Mouse (Mus musculus) limb, embryonic 14.5 days (tissue): ENCODE data around the gene Stxbp1. TPM values are rescaled to one million over a fixed set of nuclear protein-coding genes. Genes with fewer than 3 reads are reported as not detected.

Experiments
- ATAC-seq: fragments of 200-750 bp; cut with Nextera tagmentation; 2 replicates; pipeline ENCODE4 v1.8.0; 2017; ENCODE audit warnings: low read depth, moderate number of reproducible peaks, moderate TSS enrichment; ENCODE audit not compliant: low FRiP score
- DNase-seq: peaks from one replicate; pipeline ENCODE4 v3.0.0-alpha.2; 2015; ENCODE audit warnings: low spot score
- H3K27ac ChIP-seq: fragments of 300-500 bp; sonication (generic); replicated peaks from 2 replicates; pipeline ENCODE4 v1.5.1; 2014; ENCODE audit warnings: low read depth, mild to moderate bottlenecking, low read length, moderate library complexity, mixed read lengths
- H3K27me3 ChIP-seq: fragments of 300-500 bp; sonication (generic); 2 replicates; pipeline ENCODE4 v1.6.1; 2014; ENCODE audit warnings: low read length, mixed read lengths; ENCODE audit not compliant: control insufficient read depth, insufficient read depth
- H3K36me3 ChIP-seq: fragments of 300-500 bp; sonication (generic); 2 replicates; pipeline ENCODE4 v1.6.1; 2014; ENCODE audit warnings: mild to moderate bottlenecking, low read length, moderate library complexity, mixed read lengths; ENCODE audit not compliant: control insufficient read depth, insufficient read depth
- H3K4me1 ChIP-seq: fragments of 300-500 bp; sonication (generic); 2 replicates; pipeline ENCODE4 v1.6.1; 2014; ENCODE audit warnings: antibody characterized with exemption, low read length, mixed read lengths; ENCODE audit not compliant: control insufficient read depth, insufficient read depth
- H3K4me2 ChIP-seq: fragments of 300-500 bp; sonication (generic); replicated peaks from 2 replicates; pipeline ENCODE4 v1.6.1; 2014; ENCODE audit warnings: low read depth, mild to moderate bottlenecking, low read length, moderate library complexity; ENCODE audit not compliant: severe bottlenecking
- H3K4me3 ChIP-seq: fragments of 300-500 bp; sonication (generic); replicated peaks from 2 replicates; pipeline ENCODE4 v1.5.1; 2014; ENCODE audit warnings: low read length
- H3K9ac ChIP-seq: fragments of 300-500 bp; sonication (generic); 2 replicates; pipeline ENCODE4 v1.6.1; 2014; ENCODE audit warnings: mild to moderate bottlenecking, low read depth, low read length, moderate library complexity; ENCODE audit not compliant: severe bottlenecking
- H3K9me3 ChIP-seq: fragments of 300-500 bp; sonication (generic); 2 replicates; pipeline ENCODE4 v1.6.1; 2016; ENCODE audit warnings: low read length; ENCODE audit not compliant: control insufficient read depth
- POLR2A ChIP-seq: fragments of 200-500 bp; IDR thresholded peaks from 2 replicates; pipeline ENCODE4 v1.8.0; 2012; ENCODE audit warnings: inconsistent platforms, mild to moderate bottlenecking, moderate library complexity, borderline replicate concordance; ENCODE audit not compliant: insufficient read depth, insufficient read length; ENCODE audit errors: extremely low read depth
- WGBS: fragments of 180-500 bp; shearing (Covaris S2); extraction: QIAGEN DNeasy Blood & Tissue Kit; methylation state at CpG from one replicate; pipeline ENCODE4 v1.1.7; 2014; 5-methylcytosine and 5-hydroxymethylcytosine counted together
- polyA plus RNA-seq, 2 experiments: library from polyadenylated mRNA; depleted of rRNA in 1 of 2; stranded (reverse) in 1 of 2; unstranded in 1 of 2; fragments of >200 nt; fragmentation: Nextera tagmentation in 1 of 2; extraction: Ambion mirVana in 1 of 2; gene quantifications; 2 replicates each; pipeline versions ENCODE4 v1.2.1 to v1.2.3; 2012 to 2014

Stxbp1 gene
- polyA plus RNA-seq, 2 experiments, result 15.8 to 22.2 TPM

GRCm38 (mm10) chr2:32874951-32875674 is 28.1 kb upstream of the Stxbp1 start:
- H3K27ac ChIP-seq, result peak overlapping the region; percentile 85
- no peaks in the 10 kb centered on the region for H3K27me3 ChIP-seq
- DNase-seq, result no peak
- peak overlapping the region; percentile 95 for H3K4me2 ChIP-seq
- peaks cover 39% of the 10 kb centered on the region for H3K4me1 ChIP-seq
- ATAC-seq, result no peak
- H3K9me3 ChIP-seq, result no peaks in the 10 kb centered on the region
- WGBS, result 8% methylated on average over 15 of the region's 15 CpGs
- peak overlapping the region; percentile 86 for H3K9ac ChIP-seq
- peak overlapping the region; percentile 88 for H3K4me3 ChIP-seq
- no peaks in the 10 kb centered on the region for H3K36me3 ChIP-seq
- no peak for TF ChIP-seq POLR2A

- Histone ChIP-seq H3K9ac (no peak overlapping the region), H3K9me3 (no peaks in the 10 kb centered on the region), H3K27ac (no peak overlapping the region), H3K27me3 (no peaks in the 10 kb centered on the region), H3K36me3 (no peaks in the 10 kb centered on the region), H3K4me1 (peaks cover 33% of the 10 kb centered on the region), H3K4me2 (no peak overlapping the region), H3K4me3 (no peak overlapping the region)
- 79% methylated on average over 3 of the region's 3 CpGs for WGBS
- ATAC-seq (no peak), DNase-seq (no peak)
- no peak for TF ChIP-seq POLR2A
Observed at GRCm38 (mm10) chr2:32874070-32874469, 27.0 kb upstream of the Stxbp1 start.

GRCm38 (mm10) chr2:32870275-32871100 is 23.4 kb upstream of the Stxbp1 start:
- Histone ChIP-seq H3K36me3 (no peaks in the 10 kb centered on the region), H3K27me3 (no peaks in the 10 kb centered on the region), H3K4me3 (no peak overlapping the region), H3K9me3 (no peaks in the 10 kb centered on the region), H3K4me1 (peaks cover 7% of the 10 kb centered on the region), H3K27ac (no peak overlapping the region), H3K4me2 (no peak overlapping the region), H3K9ac (no peak overlapping the region)
- no peak for TF ChIP-seq POLR2A
- 58% methylated on average over 8 of the region's 8 CpGs for WGBS
- no peak for DNase-seq
- ATAC-seq, result no peak

GRCm38 (mm10) chr2:32869721-32870274 is 22.8 kb upstream of the Stxbp1 start:
- no peaks in the 10 kb centered on the region for H3K9me3 ChIP-seq
- H3K27ac ChIP-seq, result no peak overlapping the region
- no peak for DNase-seq
- H3K36me3 ChIP-seq, result no peaks in the 10 kb centered on the region
- no peak overlapping the region for H3K4me3 ChIP-seq
- peaks cover 3% of the 10 kb centered on the region for H3K4me1 ChIP-seq
- WGBS, result 49% methylated on average over 6 of the region's 6 CpGs
- TF ChIP-seq POLR2A, result no peak
- no peak for ATAC-seq
- no peaks in the 10 kb centered on the region for H3K27me3 ChIP-seq
- H3K9ac ChIP-seq, result no peak overlapping the region
- H3K4me2 ChIP-seq, result no peak overlapping the region

- no peak for DNase-seq
- Histone ChIP-seq H3K27ac (no peak overlapping the region), H3K27me3 (no peaks in the 10 kb centered on the region), H3K4me2 (no peak overlapping the region), H3K9ac (no peak overlapping the region), H3K9me3 (no peaks in the 10 kb centered on the region), H3K4me3 (no peak overlapping the region), H3K36me3 (no peaks in the 10 kb centered on the region), H3K4me1 (no peaks in the 10 kb centered on the region)
- ATAC-seq, result no peak
- WGBS, result 73% methylated on average over 4 of the region's 4 CpGs
- TF ChIP-seq POLR2A, result no peak
Observed at GRCm38 (mm10) chr2:32867354-32867753, 20.3 kb upstream of the Stxbp1 start.
